Mouse (Mus musculus): ENCODE measurements around the gene Gm3486.
"Not testable (repeated sequence)": the region's sequence is repeated elsewhere in the genome, so short reads cannot be mapped to it uniquely, and the experiment has no call there.

The Gm3486 gene

GRCm38 (mm10) chr14:41489385-41489784, at the start of gene Gm3486:
TSS of gene Gm3486 (minus strand) at chr14:41489485.
- DNase-seq (ENCODE audit: low read depth in 2 of 2, low spot score in 2 of 2), result not testable (repeated sequence)

GRCm38 (mm10) chr14:41524695-41525094, 35.4 kb upstream of the Gm3486 start:
- not testable (repeated sequence) for DNase-seq (ENCODE audit: low read depth in 2 of 2, low spot score in 2 of 2)

DNA sequence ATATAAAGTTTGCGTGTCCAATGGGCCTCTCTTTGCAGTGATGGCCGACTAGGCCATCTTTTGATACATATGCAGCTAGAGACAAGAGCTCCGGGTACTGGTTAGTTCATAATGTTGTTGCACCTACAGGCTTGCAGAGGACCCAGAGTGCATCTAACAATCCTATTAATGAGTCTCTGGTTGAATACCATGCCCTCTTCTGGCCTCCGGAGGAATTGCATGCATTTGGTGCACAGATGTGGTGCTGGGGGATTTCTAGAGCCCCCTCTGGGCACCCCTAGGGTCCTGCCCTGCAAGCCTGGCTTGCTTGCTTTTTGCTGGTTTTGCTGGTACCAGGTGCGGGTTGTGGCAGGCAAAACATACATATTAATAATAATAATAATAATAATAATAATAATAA, 31.4 kb upstream of the Gm3486 start:
- DNase-seq (ENCODE audit: low read depth in 2 of 2, low spot score in 2 of 2), result not testable (repeated sequence)

- not testable (repeated sequence) for DNase-seq (ENCODE audit: low read depth in 2 of 2, low spot score in 2 of 2)
Observed at GRCm38 (mm10) chr14:41453418-41453817, 35.9 kb downstream of the Gm3486 start, which contains the start of gene Gm7954. TSS of gene Gm7954 (minus strand) at chr14:41453518.

Measured in CD8-positive naive resting alpha-beta T cell, adult 2 months (primary cell).